Mouse (Mus musculus) subcutaneous adipose tissue, adult 2 months (tissue): Measurements from ENCODE around the gene Olfr1501. TPM values are rescaled to one million over a fixed set of nuclear protein-coding genes. Genes with fewer than 3 reads are reported as not detected.

Source experiments
- polyA plus RNA-seq: library from polyadenylated mRNA; depleted of rRNA; stranded (reverse); fragments of >200 nt; gene quantifications from 2 replicates; pipeline ENCODE4 v1.2.3, GENCODE M21; 2012; ENCODE audit warnings: low replicate concordance; rRNA removed

The Olfr1501 gene
- polyA plus RNA-seq = not detected in 2 replicates

DNA sequence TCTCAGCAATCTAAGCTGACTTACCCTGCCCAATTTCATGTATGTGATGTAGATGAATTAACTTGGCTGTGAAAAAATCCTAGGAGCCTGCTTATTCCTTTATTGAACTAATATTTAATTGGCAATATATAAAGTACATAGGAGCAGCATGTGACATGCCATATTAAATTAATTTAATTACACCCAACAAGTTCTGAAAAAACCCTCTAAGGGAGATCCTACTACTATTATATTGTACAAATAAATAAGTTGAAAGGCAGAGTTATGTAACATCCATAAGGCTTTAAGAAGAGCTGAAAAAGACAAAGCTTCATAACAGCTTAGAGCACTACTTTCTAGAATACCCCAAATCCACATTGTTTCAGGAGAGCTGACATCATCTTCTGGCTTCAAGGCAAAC is at the start of gene Olfr1501:
Olfr1501 (minus strand) TSS at position 101 of the 400 bp plus-strand sequence.

DNA sequence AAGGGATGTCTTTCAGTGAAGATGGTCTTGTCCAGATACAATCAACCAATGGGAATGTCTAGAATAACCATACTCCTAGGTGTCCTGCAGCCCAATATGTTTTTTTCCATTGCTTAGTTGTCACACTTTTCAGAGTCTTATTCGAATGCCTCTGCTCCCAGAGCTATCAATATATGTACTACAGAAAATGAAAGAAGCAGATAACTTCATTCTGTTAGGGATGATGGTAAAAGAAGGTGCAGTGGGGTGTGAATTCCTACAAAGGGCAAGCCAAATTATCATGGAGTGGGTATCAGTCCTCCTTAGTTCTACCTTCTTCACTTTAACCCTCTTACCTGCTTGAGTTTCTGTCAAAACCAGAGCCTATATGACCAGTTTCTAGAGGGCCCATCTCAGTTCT is 47.3 kb upstream of the Olfr1501 start, which contains the start of gene Olfr1504:
Olfr1504 (minus strand) TSS at position 101 of the 400 bp plus-strand sequence.

DNA sequence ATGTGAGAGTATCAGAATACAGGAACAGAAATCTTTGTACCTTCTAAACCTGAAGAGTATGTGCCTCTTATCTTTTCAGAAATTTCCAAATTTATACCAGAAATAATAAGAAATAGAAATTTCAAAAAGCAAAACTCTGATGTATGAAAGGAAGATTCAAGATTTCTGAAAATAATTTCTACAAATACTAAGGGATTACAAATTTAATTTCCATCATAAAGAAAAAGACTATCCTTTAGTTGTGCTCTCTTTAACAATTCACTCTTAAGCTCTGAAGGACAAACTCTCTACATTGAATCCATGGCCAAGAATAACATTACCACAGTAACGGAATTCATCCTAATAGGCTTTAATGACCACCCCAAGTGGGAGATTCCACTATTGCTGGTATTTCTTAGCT is 11.0 kb upstream of the Olfr1501 start, which contains the start of gene Olfr1502:
Olfr1502 (plus strand) TSS at position 301 of the 400 bp plus-strand sequence.

DNA sequence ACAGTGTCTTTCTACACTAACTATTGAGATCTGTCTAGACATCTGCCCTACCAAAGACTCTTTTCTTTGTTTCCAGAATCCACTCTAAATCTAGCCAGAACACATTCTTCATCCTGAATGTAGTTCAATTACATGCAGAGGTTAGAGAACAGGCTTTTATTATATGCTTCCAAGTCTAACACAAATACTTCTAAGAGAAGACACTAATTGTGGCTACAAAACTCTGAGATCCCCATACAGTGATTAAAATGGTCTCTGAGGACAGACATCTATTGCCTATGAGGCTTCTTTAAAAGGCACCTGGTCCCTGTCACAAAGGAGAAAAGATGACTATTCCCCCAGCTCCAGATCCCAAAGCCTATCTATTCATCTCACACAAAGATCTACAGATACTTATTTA is 20.1 kb downstream of the Olfr1501 start, which contains the start of gene Olfr1500:
Olfr1500 (minus strand) TSS at position 101 of the 400 bp plus-strand sequence.

DNA sequence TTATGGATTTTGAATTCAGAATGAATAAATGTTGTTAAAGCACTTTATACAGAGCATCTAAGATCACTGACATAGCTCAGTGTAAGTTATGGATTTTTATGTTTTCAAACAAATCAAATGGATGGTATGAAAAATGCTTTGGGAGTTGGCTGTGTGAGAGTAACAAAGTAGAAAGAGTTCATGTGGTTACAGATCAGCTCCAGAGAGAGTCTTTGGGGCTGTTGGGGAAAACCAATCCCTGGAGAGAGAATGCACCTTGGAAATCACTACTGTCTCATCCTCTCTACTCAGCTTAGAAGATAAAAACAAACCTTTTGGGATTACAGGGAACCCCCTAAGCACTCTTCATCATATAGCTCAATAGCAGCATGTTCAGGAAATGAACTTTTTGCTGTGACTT is 31.1 kb downstream of the Olfr1501 start, which contains the start of gene Olfr1499:
Olfr1499 (minus strand) TSS at position 101 of the 400 bp plus-strand sequence.

DNA sequence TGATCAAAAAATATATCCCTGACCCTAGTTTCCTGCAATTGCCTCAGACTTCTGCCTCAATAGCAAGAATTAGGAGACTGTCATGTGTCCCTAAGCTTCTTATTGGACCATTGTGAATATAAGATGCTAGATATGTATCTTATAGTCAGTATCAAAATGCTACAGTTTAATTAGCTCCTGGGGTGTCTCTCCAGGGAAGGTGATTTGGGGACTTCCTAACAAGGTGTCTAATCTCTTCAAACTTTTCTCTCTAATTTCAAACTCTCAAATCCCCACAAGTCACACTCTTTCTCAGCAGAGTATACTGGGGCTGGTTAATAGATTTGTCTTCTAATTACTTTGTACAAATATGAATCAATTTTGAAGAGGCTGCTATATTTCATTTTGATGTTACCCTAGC is 52.4 kb downstream of the Olfr1501 start, which contains the start of gene Olfr1497:
Olfr1497 (minus strand) TSS at position 101 of the 400 bp plus-strand sequence.

Other genes starting within 250 kb of the Olfr1501 start
- gene Olfr1487, start 233.3 kb downstream of the Olfr1501 start, polyA plus RNA-seq = not detected in 2 replicates
- gene Olfr1489, start 219.1 kb downstream of the Olfr1501 start, polyA plus RNA-seq = not detected in 2 replicates
- not detected in 2 replicates for gene Olfr1490, start 199.6 kb downstream of the Olfr1501 start, polyA plus RNA-seq
- not detected in 2 replicates for gene Olfr1491, start 153.4 kb downstream of the Olfr1501 start, polyA plus RNA-seq
- gene Olfr1493-ps1, start 127.4 kb downstream of the Olfr1501 start, polyA plus RNA-seq = not detected in 2 replicates
- not detected in 2 replicates for gene Olfr1494, start 111.0 kb downstream of the Olfr1501 start, polyA plus RNA-seq
- not detected in 2 replicates for gene Olfr1495, start 86.1 kb downstream of the Olfr1501 start, polyA plus RNA-seq
- not detected in 2 replicates for gene Olfr1496, start 72.8 kb downstream of the Olfr1501 start, polyA plus RNA-seq
- gene Olfr1497, start 52.5 kb downstream of the Olfr1501 start, polyA plus RNA-seq = not detected in 2 replicates
- gene Olfr1499, start 31.2 kb downstream of the Olfr1501 start, polyA plus RNA-seq = not detected in 2 replicates
- not detected in 2 replicates for gene Olfr1500, start 20.2 kb downstream of the Olfr1501 start, polyA plus RNA-seq
- gene Olfr1502, start 11.1 kb upstream of the Olfr1501 start, polyA plus RNA-seq = not detected in 2 replicates
- gene Olfr1504, start 47.2 kb upstream of the Olfr1501 start, polyA plus RNA-seq = not detected in 2 replicates
- not detected in 2 replicates for gene Olfr1505, start 62.8 kb upstream of the Olfr1501 start, polyA plus RNA-seq